Mouse (Mus musculus) erythroblast, embryonic 14.5 days (primary cell): ENCODE results near the gene Ercc8.

Source experiments
- GATA1 ChIP-seq: IDR thresholded peaks from 2 replicates; pipeline ENCODE4 v1.6.1; 2012; ENCODE audit warnings: low read length, inconsistent platforms, mixed read lengths
- TAL1 ChIP-seq: IDR thresholded peaks from 3 replicates; pipeline ENCODE4 v1.6.1; 2012; ENCODE audit warnings: low read length, inconsistent platforms, mixed read lengths

GRCm38 (mm10) chr13:108130737-108131136 lies 27.8 kb upstream of the Ercc8 start:
- TF ChIP-seq TAL1 (no peak), GATA1 (no peak)
